Mouse (Mus musculus) ES-E14 (cell line): ENCODE measurements around the gene Socs2.

Source experiments
- CHD2 ChIP-seq: IDR thresholded peaks from 2 replicates; pipeline ENCODE4 v1.6.1; 2014; ENCODE audit warnings: mild to moderate bottlenecking, low read depth, low read length, inconsistent platforms
- HCFC1 ChIP-seq: IDR thresholded peaks from 2 replicates; pipeline ENCODE4 v1.6.1; 2012; ENCODE audit warnings: low read length, inconsistent platforms, borderline replicate concordance; ENCODE audit not compliant: insufficient read depth
- MAFK ChIP-seq: IDR thresholded peaks from 2 replicates; pipeline ENCODE4 v1.6.1; 2014; ENCODE audit warnings: mild to moderate bottlenecking, low read depth, low read length, inconsistent platforms; ENCODE audit not compliant: insufficient read depth
- ZC3H11A ChIP-seq: IDR thresholded peaks from 2 replicates; pipeline ENCODE4 v1.6.1; 2012; ENCODE audit warnings: low read depth, mild to moderate bottlenecking, inconsistent platforms, low read length, borderline replicate concordance
- ZNF384 ChIP-seq: IDR thresholded peaks from 2 replicates; pipeline ENCODE4 v1.6.1; 2012; ENCODE audit warnings: low read depth, low read length, inconsistent platforms

DNA sequence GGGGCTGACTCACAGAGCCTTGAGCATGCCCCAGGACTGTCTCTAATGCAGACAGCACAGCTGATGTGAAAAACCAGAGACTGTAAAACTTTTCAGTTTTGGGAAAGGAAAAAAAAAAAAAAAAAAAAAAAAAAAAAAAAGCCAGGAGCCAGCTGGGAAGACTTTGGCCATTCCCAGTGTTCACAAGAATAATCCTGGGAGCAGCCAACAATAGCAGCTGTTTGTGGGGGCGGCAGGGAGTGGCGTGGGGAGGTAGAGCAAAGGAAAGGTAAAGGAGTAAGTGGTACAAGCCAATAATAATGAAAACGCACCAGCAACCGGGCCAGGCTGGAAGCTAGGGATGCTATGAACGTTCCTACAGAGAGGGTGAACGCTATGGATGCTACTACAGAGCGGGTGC, 60.3 kb downstream of the Socs2 start:
- TF ChIP-seq ZC3H11A = no peak
- TF ChIP-seq HCFC1 = no peak
- no peak for TF ChIP-seq MAFK
- TF ChIP-seq CHD2 = no peak
- TF ChIP-seq ZNF384 = peak; percentile 77
